Mouse (Mus musculus) spleen, adult 10 weeks (tissue): ENCODE data around the gene Vmn2r21. TPM values are rescaled to one million over a fixed set of nuclear protein-coding genes. Genes with fewer than 3 reads are reported as not detected.

Experiments used
- polyA plus RNA-seq: library from polyadenylated mRNA; stranded (reverse); fragments of 350-450 nt; fragmentation: Illumina TruSeq; extraction: RNeasy Lipid Tissue Mini Kit (QIAGEN cat#74804); gene quantifications from one replicate; pipeline ENCODE4 v1.2.3, GENCODE M21; 2015; ENCODE audit warnings: low replicate concordance; ENCODE audit not compliant: insufficient read depth

Gene Vmn2r21
- not detected for polyA plus RNA-seq

DNA sequence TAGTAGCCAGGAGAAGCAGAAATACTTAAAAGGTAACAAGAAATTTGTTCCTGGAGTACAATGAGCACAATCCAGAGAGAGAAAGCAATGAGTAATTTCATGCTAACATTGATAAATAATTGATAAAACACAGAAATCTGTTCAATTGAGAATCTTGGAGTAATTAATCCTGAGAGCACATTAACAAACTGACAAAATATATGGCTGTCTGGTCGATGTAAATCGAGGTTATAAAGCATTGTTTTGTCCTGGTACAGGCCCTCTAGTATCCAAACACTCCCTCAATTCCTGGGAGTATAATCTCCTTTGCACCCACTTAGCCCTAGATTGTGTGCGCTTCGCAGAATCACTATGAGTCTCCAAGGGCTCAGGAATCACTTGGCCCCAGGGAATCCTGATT, at the start of gene Vmn2r21:
Gene Vmn2r21, minus strand, starts transcription at position 101 of the 400 bp plus-strand sequence.

Other genes with a start within 250 kb of the Vmn2r21 start
- 4.0 TPM for gene Clec4e, start 243.5 kb downstream of the Vmn2r21 start, polyA plus RNA-seq
- not detected for gene Vmn2r19, start 225.1 kb downstream of the Vmn2r21 start, polyA plus RNA-seq
- not detected for gene Vmn2r20, start 115.3 kb downstream of the Vmn2r21 start, polyA plus RNA-seq
- gene Vmn2r22, start 117.3 kb upstream of the Vmn2r21 start, polyA plus RNA-seq = not detected
- not detected for gene Vmn2r23, start 169.3 kb upstream of the Vmn2r21 start, polyA plus RNA-seq
- not detected for gene Vmn2r24, start 245.5 kb upstream of the Vmn2r21 start, polyA plus RNA-seq